Mouse (Mus musculus) MEL (cell line): ENCODE results near the gene Olfr175-ps1. TPM values are rescaled to one million over a fixed set of nuclear protein-coding genes. Genes with fewer than 3 reads are reported as not detected.

Source experiments
- DNase-seq: peaks from one replicate; pipeline ENCODE4 v3.0.0; 2011; ENCODE audit warnings: low read depth, low spot score
- H3K27ac ChIP-seq: 2 replicates; pipeline ENCODE4 v1.5.1; 2012; ENCODE audit warnings: low read depth, mild to moderate bottlenecking, control low read depth, low read length, moderate library complexity; ENCODE audit not compliant: control insufficient read depth
- H3K27me3 ChIP-seq, 2 experiments: fragments of 150-350 bp in 1 of 2; sonication (generic) in 1 of 2; 2 replicates each; pipeline ENCODE4 v1.6.1; 2012; ENCODE audit warnings: low read length in 2 of 2, mild to moderate bottlenecking in 2 of 2, improper control_type of control experiment in 1 of 2, moderate library complexity in 1 of 2; ENCODE audit not compliant: insufficient read depth in 2 of 2, control insufficient read depth in 1 of 2
- H3K36me3 ChIP-seq, 2 experiments: 2 replicates each; pipeline ENCODE4 v1.6.1; 2012 to 2014; ENCODE audit warnings: low read length in 2 of 2, improper control_type of control experiment in 1 of 2, inconsistent platforms in 1 of 2, mild to moderate bottlenecking in 1 of 2; ENCODE audit not compliant: insufficient read depth in 2 of 2, control insufficient read depth in 1 of 2
- H3K4me1 ChIP-seq, 2 experiments: fragments of 150-350 bp in 1 of 2; sonication (generic) in 1 of 2; 2 replicates each; pipeline ENCODE4 v1.6.1; 2012; ENCODE audit warnings: low read length in 2 of 2, improper control_type of control experiment in 1 of 2, mild to moderate bottlenecking in 1 of 2; ENCODE audit not compliant: insufficient read depth in 2 of 2, control insufficient read depth in 1 of 2
- H3K4me3 ChIP-seq, 2 experiments: fragments of 150-350 bp in 1 of 2; sonication (generic) in 1 of 2; 2 replicates each; pipeline ENCODE4 v1.5.1; 2012; ENCODE audit warnings: low read depth in 2 of 2, low read length in 2 of 2, mild to moderate bottlenecking in 2 of 2, moderate library complexity in 2 of 2, control low read depth in 1 of 2, improper control_type of control experiment in 1 of 2; ENCODE audit not compliant: control insufficient read depth in 1 of 2, insufficient read depth in 1 of 2
- H3K79me2 ChIP-seq: 2 replicates; pipeline ENCODE4 v1.6.1; 2012; ENCODE audit warnings: mild to moderate bottlenecking, low read length, moderate library complexity; ENCODE audit not compliant: control insufficient read depth, poor library complexity, insufficient read depth
- H3K9ac ChIP-seq: 2 replicates; pipeline ENCODE4 v1.6.1; 2012; ENCODE audit warnings: low read depth, mild to moderate bottlenecking, control low read depth, low read length, moderate library complexity; ENCODE audit not compliant: control insufficient read depth, poor library complexity, severe bottlenecking
- H3K9me3 ChIP-seq: fragments of 150-350 bp; sonication (generic); replicated peaks from 2 replicates; pipeline ENCODE4 v1.6.1; 2012; ENCODE audit warnings: mild to moderate bottlenecking, low read length, improper control_type of control experiment, moderate library complexity; ENCODE audit not compliant: insufficient read depth
- BHLHE40 ChIP-seq: IDR thresholded peaks from 2 replicates; pipeline ENCODE4 v1.6.1; 2012; ENCODE audit warnings: low read depth, mild to moderate bottlenecking, inconsistent platforms, low read length, improper control_type of control experiment, borderline replicate concordance
- CHD2 ChIP-seq: IDR thresholded peaks from 2 replicates; pipeline ENCODE4 v1.6.1; 2011; ENCODE audit warnings: low read length, improper control_type of control experiment
- CTCF ChIP-seq, 3 experiments: IDR thresholded peaks in 2 of 3; conservative IDR thresholded peaks in 1 of 3; 2 replicates each; pipeline ENCODE4 v1.5.1; 2011 to 2012; ENCODE audit warnings: low read length in 3 of 3, low read depth in 2 of 3, mild to moderate bottlenecking in 2 of 3, improper control_type of control experiment in 1 of 3, inconsistent platforms in 1 of 3, mixed read lengths in 1 of 3, moderate library complexity in 1 of 3; ENCODE audit not compliant: control insufficient read depth in 1 of 3, insufficient read depth in 1 of 3, poor library complexity in 1 of 3, severe bottlenecking in 1 of 3
- E2F4 ChIP-seq: IDR thresholded peaks from 2 replicates; pipeline ENCODE4 v1.6.1; 2011; ENCODE audit warnings: low read depth, low read length, improper control_type of control experiment, borderline replicate concordance
- ELF1 ChIP-seq: IDR thresholded peaks from 2 replicates; pipeline ENCODE4 v1.6.1; 2014; ENCODE audit warnings: low read depth, mild to moderate bottlenecking, inconsistent platforms, low read length, improper control_type of control experiment, moderate library complexity
- EP300 ChIP-seq, 2 experiments: IDR thresholded peaks; 2 replicates each; pipeline ENCODE4 v1.6.1; 2011; ENCODE audit warnings: improper control_type of control experiment in 2 of 2, low read length in 2 of 2, low read depth in 1 of 2, mild to moderate bottlenecking in 1 of 2
- ETS1 ChIP-seq: IDR thresholded peaks from 2 replicates; pipeline ENCODE4 v1.6.1; 2012; ENCODE audit warnings: low read depth, mild to moderate bottlenecking, inconsistent platforms, low read length, improper control_type of control experiment, moderate library complexity
- GABPA ChIP-seq: IDR thresholded peaks from 2 replicates; pipeline ENCODE4 v1.6.1; 2012; ENCODE audit warnings: low read depth, mild to moderate bottlenecking, inconsistent platforms, low read length, improper control_type of control experiment, moderate library complexity
- GATA1 ChIP-seq: IDR thresholded peaks from 2 replicates; pipeline ENCODE4 v1.6.1; 2011; ENCODE audit warnings: low read depth, low read length, improper control_type of control experiment
- HCFC1 ChIP-seq: IDR thresholded peaks from 2 replicates; pipeline ENCODE4 v1.6.1; 2012; ENCODE audit warnings: low read depth, mild to moderate bottlenecking, inconsistent platforms, low read length, improper control_type of control experiment, moderate library complexity
- JUND ChIP-seq: IDR thresholded peaks from 2 replicates; pipeline ENCODE4 v1.6.1; 2011; ENCODE audit warnings: low read depth, mild to moderate bottlenecking, improper control_type of control experiment, low read length
- KAT2A ChIP-seq: conservative IDR thresholded peaks from 2 replicates; pipeline ENCODE4 v1.6.1; 2012; ENCODE audit warnings: low read depth, low read length, improper control_type of control experiment, inconsistent platforms
- MAFK ChIP-seq: IDR thresholded peaks from 2 replicates; pipeline ENCODE4 v1.6.1; 2011; ENCODE audit warnings: low read depth, mild to moderate bottlenecking, low read length, improper control_type of control experiment, borderline replicate concordance
- MAX ChIP-seq: IDR thresholded peaks from 2 replicates; pipeline ENCODE4 v1.6.1; 2011; ENCODE audit warnings: low read length, improper control_type of control experiment
- MEF2A ChIP-seq: IDR thresholded peaks from 2 replicates; pipeline ENCODE4 v1.6.1; 2014; ENCODE audit warnings: low read depth, mild to moderate bottlenecking, inconsistent platforms, low read length, improper control_type of control experiment; ENCODE audit not compliant: poor library complexity, insufficient replicate concordance, severe bottlenecking; ENCODE audit errors: extremely low read depth
- MXI1 ChIP-seq: IDR thresholded peaks from 2 replicates; pipeline ENCODE4 v1.6.1; 2011; ENCODE audit warnings: mild to moderate bottlenecking, low read depth, low read length, improper control_type of control experiment
- MYB ChIP-seq: IDR thresholded peaks from 2 replicates; pipeline ENCODE4 v1.6.1; 2011; ENCODE audit warnings: mild to moderate bottlenecking, low read depth, low read length, improper control_type of control experiment
- MYC ChIP-seq: IDR thresholded peaks from 2 replicates; pipeline ENCODE4 v1.6.1; 2011; ENCODE audit warnings: low read depth, mild to moderate bottlenecking, low read length, improper control_type of control experiment, moderate library complexity
- NELFE ChIP-seq: IDR thresholded peaks from 2 replicates; pipeline ENCODE4 v1.6.1; 2011; ENCODE audit warnings: low read depth, low read length, improper control_type of control experiment
- NRF1 ChIP-seq: IDR thresholded peaks from 2 replicates; pipeline ENCODE4 v1.6.1; 2014; ENCODE audit warnings: low read depth, mild to moderate bottlenecking, inconsistent platforms, low read length, improper control_type of control experiment, moderate library complexity; ENCODE audit not compliant: poor library complexity, insufficient read depth, severe bottlenecking
- POLR2A ChIP-seq, 2 experiments: IDR thresholded peaks; 2 replicates each; pipeline ENCODE4 v1.6.1; 2011 to 2012; ENCODE audit warnings: low read length in 2 of 2, mild to moderate bottlenecking in 2 of 2, control low read depth in 1 of 2, improper control_type of control experiment in 1 of 2, low read depth in 1 of 2, moderate library complexity in 1 of 2; ENCODE audit not compliant: control insufficient read depth in 1 of 2, insufficient read depth in 1 of 2, poor library complexity in 1 of 2
- POLR2AphosphoS2 ChIP-seq: IDR thresholded peaks from 2 replicates; pipeline ENCODE4 v1.6.1; 2011; ENCODE audit warnings: low read length, improper control_type of control experiment
- POLR2AphosphoS5 ChIP-seq: IDR thresholded peaks from 2 replicates; pipeline ENCODE4 v1.6.1; 2012; ENCODE audit warnings: low read depth, borderline replicate concordance, mild to moderate bottlenecking, inconsistent platforms, low read length, moderate library complexity, mixed read lengths
- RAD21 ChIP-seq: IDR thresholded peaks from 2 replicates; pipeline ENCODE4 v1.6.1; 2011; ENCODE audit warnings: mild to moderate bottlenecking, low read depth, low read length, improper control_type of control experiment
- RCOR1 ChIP-seq: IDR thresholded peaks from 2 replicates; pipeline ENCODE4 v1.6.1; 2012; ENCODE audit warnings: low read depth, mild to moderate bottlenecking, inconsistent platforms, low read length, improper control_type of control experiment
- SIN3A ChIP-seq: IDR thresholded peaks from 2 replicates; pipeline ENCODE4 v1.6.1; 2012; ENCODE audit warnings: low read length, improper control_type of control experiment, inconsistent platforms
- TAL1 ChIP-seq: IDR thresholded peaks from 2 replicates; pipeline ENCODE4 v1.6.1; 2012; ENCODE audit warnings: mild to moderate bottlenecking, inconsistent platforms, low read length, moderate library complexity, mixed read lengths
- TBP ChIP-seq: IDR thresholded peaks from 2 replicates; pipeline ENCODE4 v1.8.0; 2011; ENCODE audit warnings: low read depth, low read length, improper control_type of control experiment
- TCF12 ChIP-seq: IDR thresholded peaks from 2 replicates; pipeline ENCODE4 v1.6.1; 2014; ENCODE audit warnings: low read depth, mild to moderate bottlenecking, inconsistent platforms, low read length, improper control_type of control experiment, moderate library complexity
- UBTF ChIP-seq: IDR thresholded peaks from 2 replicates; pipeline ENCODE4 v1.6.1; 2012; ENCODE audit warnings: low read depth, mild to moderate bottlenecking, inconsistent platforms, low read length, improper control_type of control experiment, moderate library complexity, borderline replicate concordance; ENCODE audit not compliant: insufficient read depth
- USF1 ChIP-seq: IDR thresholded peaks from 2 replicates; pipeline ENCODE4 v1.6.1; 2014; ENCODE audit warnings: low read depth, mild to moderate bottlenecking, inconsistent platforms, low read length, improper control_type of control experiment, moderate library complexity
- USF2 ChIP-seq, 2 experiments: IDR thresholded peaks; 2 replicates each; pipeline ENCODE4 v1.6.1; 2011 to 2012; ENCODE audit warnings: improper control_type of control experiment in 2 of 2, low read length in 2 of 2, borderline replicate concordance in 1 of 2, inconsistent platforms in 1 of 2, low read depth in 1 of 2, mild to moderate bottlenecking in 1 of 2; ENCODE audit not compliant: insufficient read depth in 1 of 2
- ZC3H11A ChIP-seq: IDR thresholded peaks from 2 replicates; pipeline ENCODE4 v1.6.1; 2012; ENCODE audit warnings: low read depth, mild to moderate bottlenecking, inconsistent platforms, low read length, improper control_type of control experiment
- ZMIZ1 ChIP-seq: IDR thresholded peaks from 2 replicates; pipeline ENCODE4 v1.6.1; 2012; ENCODE audit warnings: low read depth, mild to moderate bottlenecking, inconsistent platforms, low read length, improper control_type of control experiment, moderate library complexity
- ZNF384 ChIP-seq: IDR thresholded peaks from 2 replicates; pipeline ENCODE4 v1.6.1; 2012; ENCODE audit warnings: low read depth, mild to moderate bottlenecking, inconsistent platforms, low read length, improper control_type of control experiment
- polyA plus RNA-seq, 2 experiments: library from polyadenylated mRNA; stranded (reverse) in 1 of 2; unstranded in 1 of 2; fragments of >175 nt in 1 of 2; fragments of >200 nt in 1 of 2; gene quantifications; 2 replicates each; pipeline versions ENCODE4 v1.2.1 to v1.2.4; 2012; ENCODE audit warnings: low replicate concordance in 2 of 2, low read depth in 1 of 2; ENCODE audit not compliant: insufficient read length in 2 of 2, insufficient read depth in 1 of 2, missing spikeins in 1 of 2
- total RNA-seq: library from RNA; depleted of rRNA; stranded (reverse); fragments of 300-350 nt; gene quantifications from 2 replicates; pipeline ENCODE4 v1.2.3, GENCODE M21; 2012

Gene Olfr175-ps1
- total and polyA plus RNA-seq, 3 experiments, result not detected

GRCm38 (mm10) chr16:58861479-58861878 lies 34.9 kb upstream of the Olfr175-ps1 start:
- Histone ChIP-seq H3K36me3 (peaks cover 0 to 14% of the 10 kb centered on the region in 2 experiments; a peak in 2 of 4 replicates), H3K79me2 (peaks cover 2% of the 10 kb centered on the region; the same call in 1 of the 2 replicates), H3K9me3 (no peaks in the 10 kb centered on the region), H3K9ac (peak overlapping the region; percentile 46), H3K27ac (peak overlapping the region; percentile 90), H3K4me1 (peaks cover 0 to 11% of the 10 kb centered on the region in 2 experiments), H3K27me3 (no peaks in the 10 kb centered on the region), H3K4me3 (peak overlapping the region; percentile 46 to 62)
- no peak for TF ChIP-seq ZMIZ1
- TF ChIP-seq ELF1, result no peak
- no peak for TF ChIP-seq UBTF
- no peak for TF ChIP-seq POLR2AphosphoS5
- TF ChIP-seq SIN3A, result peak; percentile 83
- TF ChIP-seq KAT2A, result no peak
- no peak for TF ChIP-seq POLR2AphosphoS2
- no peak for TF ChIP-seq MXI1
- TF ChIP-seq CHD2, result no peak; the same call in 1 of the 2 replicates
- TF ChIP-seq USF2 (IDR thresholded peaks at IDR 0.05; ENCODE audit: borderline replicate concordance in 1 of 2, insufficient read depth in 1 of 2, low read depth in 1 of 2, low read length in 2 of 2), result no peak
- TF ChIP-seq MYC, result peak; percentile 71
- TF ChIP-seq NELFE, result peak; percentile 25; the same call in 1 of the 2 replicates
- TF ChIP-seq MAX, result no peak
- no peak for TF ChIP-seq RAD21
- 0 out of 2 replicates have a peak, but pooled peaks have one; percentile 39 for TF ChIP-seq HCFC1
- peak; percentile 33; the same call in 1 of the 2 replicates for TF ChIP-seq JUND
- TF ChIP-seq GABPA, result no peak
- TF ChIP-seq ZNF384, result no peak
- no peak for TF ChIP-seq USF1
- no peak for TF ChIP-seq E2F4
- no peak for TF ChIP-seq CTCF (IDR thresholded peaks at IDR 0.05 in 2 of 3, conservative IDR thresholded peaks at IDR 0.05 in 1 of 3; ENCODE audit: control insufficient read depth in 1 of 3, insufficient read depth in 1 of 3, low read depth in 2 of 3, low read length in 3 of 3, poor library complexity in 1 of 3, severe bottlenecking in 1 of 3)
- peak; percentile 92 to 98 for TF ChIP-seq EP300 (IDR thresholded peaks at IDR 0.05; ENCODE audit: low read depth in 1 of 2, low read length in 2 of 2)
- peak; percentile 97 for TF ChIP-seq TCF12
- peak; percentile 56; the same call in 1 of the 2 replicates for TF ChIP-seq TBP
- TF ChIP-seq POLR2A (IDR thresholded peaks at IDR 0.05; ENCODE audit: control insufficient read depth in 1 of 2, insufficient read depth in 1 of 2, low read depth in 1 of 2, low read length in 2 of 2, poor library complexity in 1 of 2), result no peak
- peak; percentile 76 for TF ChIP-seq RCOR1
- TF ChIP-seq TAL1, result peak; percentile 95
- no peak for TF ChIP-seq MYB
- TF ChIP-seq MEF2A, result no peak
- peak; percentile 50; the same call in 1 of the 2 replicates for TF ChIP-seq BHLHE40
- TF ChIP-seq ZC3H11A, result peak; percentile 5; the same call in 1 of the 2 replicates
- TF ChIP-seq GATA1, result peak; percentile 96
- peak; percentile 96 for TF ChIP-seq ETS1
- peak; percentile 62 for TF ChIP-seq MAFK
- no peak for TF ChIP-seq NRF1
- DNase-seq, result peak; percentile 87
